Mouse (Mus musculus): ENCODE measurements at regions not wholly inside any gene's neighbourhood (a gene's known extent, or its start where the extent isn't known, plus 50 kb on each side); places are given as distances from the start of the nearest gene placed in this dataset.

DNA sequence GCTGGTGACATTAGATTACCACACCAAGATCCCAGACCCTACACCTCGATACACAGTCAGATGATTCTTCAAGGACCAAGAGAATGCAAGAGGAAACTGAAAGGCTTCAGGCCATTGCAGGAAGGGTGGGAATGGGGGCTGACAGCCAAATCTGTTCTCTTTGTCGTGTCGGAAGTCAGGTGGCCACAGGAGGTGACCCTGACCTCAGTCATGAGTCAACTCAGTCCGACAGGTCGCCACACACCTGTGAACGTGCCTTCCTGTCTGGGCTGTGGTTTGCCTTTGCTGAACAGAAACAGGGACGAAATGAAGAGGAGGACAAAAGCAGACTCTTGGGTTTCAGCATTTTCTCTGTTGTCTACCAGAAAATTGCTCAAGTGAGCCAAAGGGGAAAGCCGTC, 318.3 kb upstream of the Gm26657 start:
- DNase-seq, result no peak

DNA sequence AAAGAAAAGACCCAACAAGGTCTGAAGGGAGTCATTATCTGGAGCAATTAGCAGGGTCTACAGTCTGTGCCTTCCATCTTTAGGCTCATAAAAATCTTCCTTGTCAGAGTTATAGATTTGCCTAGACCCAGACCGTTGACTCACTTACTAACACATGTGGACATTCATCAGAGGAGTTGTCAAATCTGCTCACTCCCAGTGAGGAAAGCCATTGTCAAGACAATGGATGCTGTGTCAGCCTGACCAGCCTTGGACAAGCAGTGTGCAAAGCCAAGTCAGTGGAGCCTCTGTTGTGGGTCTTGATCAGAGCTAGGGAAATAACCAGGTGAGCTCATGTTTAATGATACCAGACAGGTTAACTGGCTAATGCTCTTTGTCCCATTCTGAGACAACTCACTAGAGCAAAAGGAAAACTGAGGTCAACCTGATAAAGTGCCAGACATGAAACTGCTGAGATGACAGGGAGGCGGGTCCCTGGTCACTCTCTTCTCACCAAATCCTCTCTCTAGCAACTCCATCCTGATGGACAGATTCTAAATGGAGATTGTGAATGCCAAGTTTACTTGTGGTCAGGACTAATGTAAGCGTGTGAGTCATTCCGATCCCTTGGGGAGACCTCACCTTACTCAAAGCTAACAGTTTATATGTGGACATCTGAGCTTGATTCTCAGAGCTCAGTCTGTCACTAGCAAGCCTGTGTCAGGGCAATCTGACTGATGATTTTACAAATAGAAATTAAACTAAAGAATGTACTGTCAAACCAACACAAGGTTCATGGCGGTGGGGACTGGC, 320.6 kb upstream of the Gm26657 start:
- no peak for DNase-seq

DNA sequence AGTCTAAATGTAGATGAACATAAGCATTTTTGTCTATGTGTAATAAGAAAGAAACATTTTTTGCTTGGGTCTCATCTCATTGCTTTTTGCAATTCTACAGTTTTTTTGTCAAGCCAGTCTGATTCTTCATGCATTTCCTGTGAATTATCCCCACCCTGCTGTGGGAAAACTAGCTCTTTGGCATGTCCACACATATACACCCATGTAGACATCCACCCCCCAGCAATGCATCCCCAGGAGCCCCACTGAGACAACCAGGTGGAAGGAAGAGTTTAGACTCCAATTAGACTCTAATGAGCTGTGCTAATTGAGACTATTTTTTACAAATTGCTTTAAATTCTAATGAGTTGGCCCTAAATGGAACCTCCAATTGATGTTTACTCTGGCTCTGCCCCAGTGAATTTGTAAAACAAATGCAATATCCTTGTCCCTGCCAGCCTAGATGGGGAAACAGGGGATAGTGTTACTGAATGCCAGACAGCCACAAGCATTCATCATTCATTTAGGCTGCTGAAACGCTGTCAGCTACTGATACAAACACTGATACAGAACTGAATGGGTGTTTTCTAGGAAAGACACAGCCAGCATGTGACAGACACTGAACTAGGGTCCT, 328.7 kb upstream of the Gm26657 start:
- no peak for DNase-seq

DNA sequence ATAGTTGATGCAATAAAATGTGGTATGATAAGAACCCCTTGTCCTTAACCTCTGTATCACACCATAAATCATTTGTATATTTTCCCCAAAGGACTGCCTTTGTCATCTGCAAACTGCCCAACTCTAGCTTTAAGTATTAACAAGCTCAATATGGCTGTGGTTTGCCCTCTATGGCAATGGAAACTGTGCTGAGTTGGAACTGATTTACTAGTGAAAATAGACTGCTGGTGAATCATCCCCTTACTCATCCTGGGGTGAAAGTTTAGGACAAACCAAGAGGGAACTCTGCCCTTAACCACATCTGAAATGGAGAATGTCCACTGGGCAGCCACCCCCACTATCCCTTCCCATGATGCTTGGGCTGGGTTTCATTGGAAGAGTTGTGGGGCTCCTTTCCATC, 346.1 kb upstream of the Gm26657 start:
- DNase-seq, result no peak

DNA sequence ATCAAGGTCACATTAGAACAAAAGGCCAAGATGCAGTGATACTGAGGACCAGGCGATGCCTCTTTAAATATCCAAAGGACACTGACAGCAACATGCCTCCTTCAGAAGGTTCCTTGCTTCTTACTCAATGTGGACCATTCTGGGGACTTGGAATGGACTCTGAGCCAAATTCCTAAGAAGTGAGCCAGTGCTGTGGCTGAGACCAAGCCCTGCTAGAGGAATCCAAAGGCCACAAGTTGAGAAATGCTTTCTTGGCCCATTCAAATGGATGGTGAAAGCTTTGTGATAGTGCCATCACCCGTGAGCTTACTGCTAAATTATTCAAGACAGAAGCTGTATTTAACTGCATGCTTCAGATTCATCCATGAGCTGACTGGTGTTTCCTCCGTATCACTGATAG, 352.8 kb upstream of the Gm26657 start:
- DNase-seq, result peak; percentile 10

DNA sequence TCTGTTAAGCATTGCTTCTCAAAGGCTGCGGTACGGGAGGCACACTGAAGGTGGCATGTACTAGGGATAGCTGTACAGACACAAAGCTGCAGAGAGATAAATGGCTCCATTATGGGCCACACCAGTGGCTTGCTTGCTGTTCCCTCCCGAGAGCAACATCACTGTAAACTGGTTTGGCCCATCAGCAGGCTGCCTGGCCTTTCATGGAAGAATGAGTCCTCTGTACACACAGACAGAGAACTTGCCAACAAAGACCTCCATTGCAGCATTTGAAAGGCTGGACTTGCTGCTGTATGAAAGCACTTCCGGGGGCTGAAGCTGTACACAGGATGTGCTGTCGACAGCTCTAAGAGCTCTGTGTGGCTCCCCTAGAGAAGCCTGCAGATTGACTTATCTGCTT, 364.1 kb upstream of the Gm26657 start:
- DNase-seq, result no peak

DNA sequence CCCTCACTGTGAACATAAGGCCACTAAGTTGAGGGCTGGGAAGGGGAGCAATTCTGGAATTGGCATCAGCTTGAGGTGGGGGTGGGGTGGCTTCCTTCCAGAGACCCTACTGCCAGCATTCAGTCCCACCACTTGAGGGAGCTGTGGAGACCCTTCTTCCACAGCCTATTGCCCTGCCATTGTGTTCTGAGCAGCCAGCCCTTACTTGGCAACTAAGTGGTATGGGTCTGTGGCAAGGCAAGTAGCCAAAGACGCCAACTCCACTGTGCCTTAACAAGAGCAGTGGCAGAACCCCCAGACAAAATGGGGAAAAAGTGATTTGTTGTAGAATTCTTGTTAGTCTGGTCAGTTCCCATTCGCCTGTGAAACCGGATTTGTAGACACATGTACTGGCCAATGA, 365.4 kb upstream of the Gm26657 start:
- no peak for DNase-seq

DNA sequence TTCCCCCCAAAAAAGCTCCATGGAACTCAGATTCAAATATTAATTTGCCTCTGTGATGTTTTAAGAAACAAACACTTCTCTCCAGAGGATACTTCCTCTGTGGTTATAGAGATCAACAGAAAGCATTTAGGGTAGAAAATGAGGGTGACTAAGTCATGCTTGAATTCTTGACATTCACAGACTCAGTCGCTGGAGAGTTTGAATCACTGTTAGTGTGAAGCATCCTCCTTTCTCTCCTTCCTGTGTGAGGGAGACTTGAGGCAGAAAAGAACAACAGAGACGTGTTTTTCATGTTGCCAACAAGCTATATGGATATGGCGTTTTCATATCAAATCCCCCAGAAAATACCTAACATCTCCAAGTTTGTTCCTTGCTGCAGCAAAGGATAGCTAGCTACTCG, 366.1 kb upstream of the Gm26657 start:
- no peak for DNase-seq

DNA sequence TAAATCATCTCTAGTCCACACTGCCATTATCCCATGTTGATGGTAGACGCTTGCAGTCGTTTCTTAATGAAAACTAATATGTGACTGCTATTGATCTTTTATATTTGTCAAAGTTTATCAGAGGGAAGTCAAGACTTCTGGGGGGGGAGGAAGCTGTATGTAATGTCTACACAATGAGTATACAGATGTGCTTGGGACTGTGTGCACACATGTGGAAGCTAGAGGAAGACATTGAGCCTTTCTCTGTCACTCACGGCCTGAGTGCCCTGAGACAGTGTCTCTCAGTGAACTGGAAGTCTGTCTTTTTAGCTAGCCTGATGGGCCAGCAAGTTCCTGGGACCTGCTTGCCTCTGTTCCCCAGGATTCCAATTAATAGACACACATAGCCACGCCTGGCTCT, 366.7 kb upstream of the Gm26657 start:
- DNase-seq, result no peak

DNA sequence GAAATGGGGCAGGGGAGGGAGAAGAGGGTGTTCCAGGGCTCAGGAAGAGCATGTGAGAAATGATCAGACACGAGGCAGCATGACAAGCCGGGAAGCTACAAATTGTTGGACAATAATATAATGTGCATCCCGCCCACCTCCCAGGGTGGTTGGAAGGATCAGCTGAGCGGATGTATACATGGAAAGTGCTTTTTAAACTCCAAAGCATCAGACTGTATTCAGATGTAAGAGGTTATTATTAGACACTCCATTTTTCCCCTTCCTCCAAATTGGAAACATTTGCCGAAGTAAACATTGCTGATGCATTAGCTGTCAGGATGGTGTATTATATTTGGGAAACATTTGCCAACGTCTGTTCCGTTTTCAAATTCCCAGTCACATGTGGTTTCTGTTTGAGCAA, 367.2 kb upstream of the Gm26657 start:
- no peak for DNase-seq

DNA sequence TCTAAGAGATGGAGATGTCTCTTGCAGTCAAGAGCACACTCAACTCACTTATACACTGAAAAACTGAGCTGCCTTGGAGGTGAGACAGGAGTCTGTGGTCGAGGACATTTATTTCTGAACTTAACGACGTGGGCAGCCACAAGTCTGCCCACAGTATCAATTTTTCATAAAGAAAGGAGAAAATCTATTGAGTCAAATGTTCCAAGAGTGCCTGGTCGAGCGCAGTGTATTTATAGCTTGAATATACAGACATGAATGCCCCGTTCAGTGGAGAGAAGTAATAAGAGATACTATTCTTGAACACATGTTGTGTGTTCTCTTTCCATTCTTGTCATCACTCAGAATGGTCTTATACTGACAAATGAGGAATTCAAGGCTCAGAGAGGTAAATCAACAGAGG, 375.3 kb upstream of the Gm26657 start:
- DNase-seq, result no peak

DNA sequence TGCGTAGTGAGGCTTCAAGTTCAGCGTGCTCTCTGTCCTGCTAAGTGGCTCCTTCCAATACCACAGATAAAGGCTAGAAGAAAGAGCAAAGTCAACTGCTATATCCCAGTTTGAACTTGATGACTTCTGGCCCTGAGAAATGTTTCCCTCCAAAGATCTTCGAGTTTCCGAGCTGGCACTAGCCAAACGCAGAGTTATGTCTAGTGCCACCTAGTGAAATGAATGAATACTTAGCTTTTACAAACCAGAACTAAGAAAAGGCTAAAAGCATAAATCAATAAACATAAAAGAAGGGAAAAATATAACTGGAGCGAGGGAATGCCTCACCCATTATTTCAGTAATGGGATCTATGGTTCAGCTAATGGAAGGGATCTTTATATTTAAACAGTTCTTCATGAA, 377.7 kb upstream of the Gm26657 start:
- DNase-seq, result no peak

DNA sequence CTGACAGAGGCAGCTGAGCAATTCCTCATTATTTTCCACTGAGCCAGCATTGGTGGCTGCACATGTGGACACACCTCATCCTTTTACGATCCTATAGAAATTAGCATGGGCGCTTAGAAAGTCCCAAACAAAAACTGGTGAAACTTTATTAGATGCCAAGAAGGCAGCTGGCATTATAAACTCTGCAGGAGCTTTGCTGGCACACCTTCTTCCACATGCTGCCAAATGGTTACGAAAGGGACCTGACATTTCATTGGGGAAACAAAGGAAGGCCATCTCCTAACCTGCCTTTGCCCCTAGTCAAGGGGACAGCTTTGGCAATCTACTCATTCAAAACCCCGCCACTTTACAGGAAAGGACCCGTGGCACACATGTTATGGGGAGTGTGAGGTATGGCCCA, 390.7 kb upstream of the Gm26657 start:
- DNase-seq, result no peak

DNA sequence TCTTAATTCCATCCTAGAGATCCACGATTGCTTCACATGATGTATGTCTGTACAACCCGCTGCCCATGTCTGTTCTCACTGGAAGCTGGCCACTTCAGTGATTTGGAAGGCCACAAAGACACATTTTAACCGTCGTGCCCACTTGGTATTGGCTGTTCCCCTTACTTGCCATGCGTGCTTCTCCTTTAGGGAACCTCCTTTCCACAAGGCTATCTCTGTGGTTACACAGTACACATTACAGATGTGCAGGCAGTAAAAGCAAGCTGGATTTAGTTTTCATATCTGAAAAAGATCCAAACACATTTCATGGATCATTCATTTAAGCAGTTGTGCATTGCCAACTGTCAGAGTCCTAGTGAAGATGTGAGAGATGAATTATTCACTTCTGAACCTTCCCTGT, 414.7 kb upstream of the Gm26657 start:
- DNase-seq, result no peak

DNA sequence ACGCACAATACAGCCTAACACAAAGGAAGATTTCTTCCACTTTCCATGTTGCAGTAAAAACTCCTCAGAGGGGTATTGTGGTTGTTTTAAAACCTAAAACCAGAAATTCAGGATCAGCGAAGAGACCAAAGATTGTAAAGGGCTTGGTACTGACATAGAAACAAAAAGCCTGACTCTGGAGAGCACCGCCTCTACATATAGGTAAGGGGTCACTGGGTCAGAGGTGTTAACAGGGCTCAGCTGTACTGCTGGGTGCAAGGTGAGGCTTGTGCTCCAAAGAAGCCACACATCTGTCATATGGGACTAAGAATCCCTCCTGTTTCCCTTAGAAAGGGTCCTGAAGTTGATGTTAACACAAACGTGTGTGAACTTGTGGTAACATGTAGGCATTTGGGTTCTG, 420.7 kb upstream of the Gm26657 start:
- no peak for DNase-seq

DNA sequence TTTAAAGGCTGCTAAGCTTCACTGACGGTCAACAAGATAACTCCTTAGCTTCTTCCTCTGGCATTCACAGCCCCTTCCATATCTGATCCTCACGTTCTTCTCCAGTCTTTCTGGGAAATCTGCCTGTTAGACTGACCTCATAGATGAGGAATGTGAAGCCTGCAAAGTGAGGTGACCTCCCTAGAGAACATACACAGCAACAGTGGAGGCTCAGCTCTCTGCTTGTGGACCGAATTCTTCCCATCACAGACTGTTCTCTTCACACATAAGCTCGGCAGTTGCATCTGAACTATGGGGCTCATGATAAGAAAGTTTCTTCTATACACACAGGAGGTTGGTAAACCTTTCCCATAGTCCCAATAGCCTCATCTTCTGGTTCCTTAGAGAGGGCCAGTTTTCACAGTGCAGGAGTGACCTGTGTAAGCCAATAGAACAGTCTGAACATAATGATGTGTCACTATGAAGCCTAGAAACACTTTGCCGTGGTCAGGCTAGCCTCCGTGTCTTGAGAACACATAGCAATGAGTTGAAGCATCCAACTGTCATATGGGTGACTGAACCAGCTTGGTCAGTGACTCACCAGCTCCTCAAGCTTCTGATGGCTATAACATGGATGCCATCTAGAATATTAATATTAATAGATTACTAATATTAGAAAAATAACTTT, 434.1 kb upstream of the Gm26657 start:
- no peak for DNase-seq

DNA sequence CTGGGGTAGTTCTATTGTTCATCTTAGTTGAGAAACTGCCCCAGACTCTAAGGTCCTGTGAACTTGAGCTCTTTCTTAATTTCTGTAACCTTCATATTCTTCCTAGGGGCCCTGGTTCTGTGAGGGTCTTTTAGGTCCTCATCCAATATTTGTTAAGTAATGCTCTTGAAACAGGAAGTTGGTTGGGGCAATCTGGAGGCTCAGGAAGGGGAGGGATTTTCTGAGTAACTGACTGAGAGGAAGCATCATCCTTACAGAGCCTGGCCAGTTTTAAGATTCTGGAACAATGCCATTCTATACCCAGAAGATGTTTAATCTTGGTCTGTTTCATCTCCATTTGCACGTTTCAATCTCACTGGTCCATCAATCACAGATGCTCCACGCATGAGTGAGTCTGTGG, 435.6 kb upstream of the Gm26657 start:
- DNase-seq, result no peak

DNA sequence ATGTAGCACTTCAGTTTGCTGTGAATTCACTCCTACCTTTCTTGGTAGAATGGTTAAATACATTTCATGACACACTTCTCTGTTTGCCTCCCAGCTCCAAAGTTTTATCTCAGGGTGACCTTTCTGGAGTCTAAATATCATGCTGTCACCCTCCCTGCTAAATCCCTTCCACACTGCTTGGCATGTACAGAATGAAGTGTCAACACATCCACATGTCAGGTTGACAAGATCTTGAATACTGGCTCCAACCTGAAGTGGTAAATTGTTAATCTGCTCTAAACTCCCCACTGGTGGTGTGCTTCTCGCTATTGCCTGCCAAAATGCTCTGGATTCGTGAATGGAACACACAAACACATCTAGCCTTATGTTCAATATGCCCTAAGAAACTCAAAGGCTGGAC, 451.9 kb upstream of the Gm26657 start:
- no peak for DNase-seq

DNA sequence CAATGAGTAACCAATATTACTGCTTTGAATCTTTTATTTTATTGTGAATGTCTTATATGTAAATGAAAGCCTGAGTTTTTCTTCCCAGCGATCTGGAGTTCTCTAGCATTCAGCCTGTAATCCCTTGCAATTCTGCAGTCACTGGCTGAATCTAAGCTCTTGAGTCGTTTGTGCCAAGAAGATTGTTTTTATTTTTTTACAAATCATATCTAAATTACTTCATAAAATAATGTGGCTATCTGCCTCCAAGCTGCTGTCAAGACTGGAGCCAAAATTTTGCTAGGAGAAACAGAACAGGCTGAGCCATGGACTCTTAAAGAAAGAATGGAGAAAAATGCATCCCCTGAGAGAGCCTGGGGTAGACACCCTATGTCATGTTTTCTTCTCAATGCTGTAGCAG, 455.4 kb upstream of the Gm26657 start:
- no peak for DNase-seq

DNA sequence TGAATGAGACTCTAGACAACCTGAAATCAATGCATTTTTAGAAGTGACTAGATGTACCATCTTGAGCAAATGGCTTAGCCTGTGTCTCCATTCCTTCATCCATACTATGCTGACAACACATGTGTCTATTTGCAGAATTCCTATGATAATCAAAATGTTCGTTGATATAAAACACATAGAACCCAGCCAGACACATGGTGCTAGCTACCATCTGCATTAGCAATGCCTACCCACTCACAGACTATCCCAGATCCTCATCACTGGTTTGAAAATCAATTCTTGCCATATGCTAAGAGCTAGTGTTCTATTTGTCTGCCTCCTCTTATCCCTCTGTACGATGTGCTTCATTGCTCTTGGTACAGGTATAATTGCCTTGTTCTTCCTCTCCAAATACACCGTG, 464.0 kb upstream of the Gm26657 start:
- no peak for DNase-seq

DNA sequence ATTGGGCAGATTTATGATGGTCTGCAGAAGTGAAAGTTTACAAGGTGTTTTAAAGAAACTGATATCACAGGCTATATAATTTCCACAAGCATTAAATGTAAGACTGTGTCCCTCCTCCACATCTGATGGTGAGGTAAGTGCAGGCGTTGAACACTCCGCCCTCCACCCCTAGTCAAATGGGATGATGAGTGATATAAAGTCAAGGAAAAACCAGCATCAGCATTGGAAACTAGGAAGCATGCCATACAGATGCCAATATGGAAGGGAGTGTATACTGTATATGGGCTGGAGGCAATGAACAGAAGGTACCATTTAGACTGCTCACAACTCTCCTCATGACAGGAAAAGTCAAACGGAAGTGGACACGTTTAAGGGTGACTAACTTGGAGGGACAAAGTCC, 468.5 kb upstream of the Gm26657 start:
- DNase-seq, result no peak

DNA sequence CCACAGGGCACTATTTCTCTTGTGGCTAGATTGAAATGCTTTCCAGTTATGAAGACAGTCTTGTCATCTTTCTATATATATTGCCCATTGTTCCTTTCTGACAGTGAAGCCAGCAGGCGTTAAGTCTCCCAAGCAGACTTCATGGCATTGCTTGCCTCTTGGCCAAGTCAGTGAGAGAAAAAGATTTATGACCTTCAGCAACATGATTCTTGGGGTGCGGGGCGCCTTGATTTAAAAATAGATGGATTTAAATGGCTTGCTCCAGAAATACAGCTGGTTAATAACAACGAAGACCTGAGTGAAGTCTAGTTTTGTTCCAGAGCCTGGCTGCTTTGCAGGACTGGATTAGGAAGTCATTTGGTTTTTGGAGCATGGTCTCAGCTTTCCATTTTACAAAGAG, 475.2 kb upstream of the Gm26657 start:
- no peak for DNase-seq

DNA sequence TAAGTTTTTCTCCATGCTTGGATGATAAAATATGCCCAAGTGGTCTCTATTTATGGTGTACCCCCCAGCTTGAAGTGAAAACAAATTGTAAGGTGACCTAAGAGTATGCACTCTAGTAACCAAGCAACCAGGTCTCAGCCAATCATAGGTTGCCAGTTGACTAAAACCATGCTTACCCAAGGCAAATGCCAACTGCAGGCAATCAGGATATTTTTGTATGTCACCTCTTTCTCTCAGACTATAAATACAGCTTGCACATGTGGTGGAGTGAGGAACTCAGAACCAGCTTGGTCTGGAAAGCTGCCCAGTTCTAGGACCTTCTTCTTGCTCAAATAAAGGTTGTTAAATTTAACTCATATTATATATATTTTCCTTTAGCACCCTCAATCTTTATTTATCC, 476.0 kb upstream of the Gm26657 start:
- DNase-seq, result no peak

DNA sequence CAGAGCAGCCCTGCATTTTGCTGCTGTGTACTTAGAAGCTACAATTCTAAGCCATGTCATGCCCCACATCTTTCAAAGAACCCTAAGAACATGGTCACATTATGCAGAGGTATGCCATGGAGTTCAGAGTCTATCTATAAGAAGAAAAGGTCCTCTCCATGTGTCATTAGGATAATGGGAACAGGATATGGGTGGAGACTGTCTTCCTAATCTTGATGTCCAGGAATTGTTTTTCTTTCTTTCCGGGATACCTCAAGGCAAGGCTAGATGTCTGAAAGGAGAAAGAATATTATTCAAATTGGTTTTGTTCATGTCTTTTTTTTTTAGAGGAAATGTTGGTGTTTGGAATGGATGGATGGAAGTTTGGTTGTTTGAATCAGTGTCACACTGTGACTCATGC, 477.3 kb upstream of the Gm26657 start:
- no peak for DNase-seq
